Mouse (Mus musculus) heart, postnatal 0 days (tissue): ENCODE measurements around the gene Cnnm4. TPM values are rescaled to one million over a fixed set of nuclear protein-coding genes. Genes with fewer than 3 reads are reported as not detected.

Source experiments
- ATAC-seq: fragments of 200-750 bp; cut with Nextera tagmentation; 2 replicates; pipeline ENCODE4 v1.8.0; 2017; ENCODE audit warnings: low read depth, moderate number of reproducible peaks, moderate library complexity; ENCODE audit not compliant: insufficient read depth
- DNase-seq: peaks from one replicate; pipeline ENCODE4 v3.0.0-alpha.2; 2016; ENCODE audit warnings: low spot score
- H3K27ac ChIP-seq: fragments of 300-500 bp; sonication (generic); 2 replicates; pipeline ENCODE4 v1.5.1; 2014; ENCODE audit warnings: low read depth, mild to moderate bottlenecking
- H3K27me3 ChIP-seq: fragments of 300-500 bp; sonication (generic); 2 replicates; pipeline ENCODE4 v1.6.1; 2014; ENCODE audit warnings: low read length, mixed read lengths; ENCODE audit not compliant: control insufficient read depth, insufficient read depth
- H3K36me3 ChIP-seq: fragments of 300-500 bp; sonication (generic); replicated peaks from 2 replicates; pipeline ENCODE4 v1.6.1; 2014; ENCODE audit warnings: low read length, mixed read lengths; ENCODE audit not compliant: control insufficient read depth, insufficient read depth
- H3K4me1 ChIP-seq: fragments of 300-500 bp; sonication (generic); 2 replicates; pipeline ENCODE4 v1.6.1; 2014; ENCODE audit warnings: antibody characterized with exemption; ENCODE audit not compliant: control insufficient read depth, insufficient read depth
- H3K4me2 ChIP-seq: fragments of 300-500 bp; sonication (generic); 2 replicates; pipeline ENCODE4 v1.6.1; 2014; ENCODE audit warnings: low read depth, mild to moderate bottlenecking, low read length, moderate library complexity
- H3K4me3 ChIP-seq: fragments of 300-500 bp; sonication (generic); 2 replicates; pipeline ENCODE4 v1.5.1; 2014; ENCODE audit warnings: low read depth, low read length
- H3K9ac ChIP-seq: fragments of 300-500 bp; sonication (generic); replicated peaks from 2 replicates; pipeline ENCODE4 v1.6.1; 2014; ENCODE audit warnings: low read depth, low read length, mixed read lengths
- H3K9me3 ChIP-seq: fragments of 300-500 bp; sonication (generic); replicated peaks from 2 replicates; pipeline ENCODE4 v1.6.1; 2016; ENCODE audit warnings: low read length; ENCODE audit not compliant: control insufficient read depth
- CTCF ChIP-seq: IDR thresholded peaks from 2 replicates; pipeline ENCODE4 v1.5.1; 2016; ENCODE audit warnings: antibody characterized with exemption, control low read depth, low read depth
- EP300 ChIP-seq: IDR thresholded peaks from 2 replicates; pipeline ENCODE4 v1.6.1; 2016; ENCODE audit warnings: antibody characterized with exemption, low read depth
- WGBS: fragments of 180-500 bp; shearing (Covaris S2); extraction: QIAGEN DNeasy Blood & Tissue Kit; methylation state at CpG from one replicate; pipeline ENCODE4 v1.1.7; 2014; 5-methylcytosine and 5-hydroxymethylcytosine counted together
- polyA plus RNA-seq: library from polyadenylated mRNA; unstranded; fragments of >200 nt; fragmentation: Nextera tagmentation; extraction: Ambion mirVana; gene quantifications from 2 replicates; pipeline ENCODE4 v1.2.1, GENCODE M21; 2015
- total RNA-seq: library from RNA; depleted of rRNA; stranded (reverse); fragments of >200 nt; gene quantifications from 2 replicates; pipeline ENCODE4 v1.2.3, GENCODE M21; 2014; ENCODE audit warnings: low replicate concordance

The Cnnm4 gene
- total and polyA plus RNA-seq, 2 experiments from 2014 or later: 3.6 to 5.2 TPM

- Histone ChIP-seq H3K27me3 (no peaks in the 10 kb centered on the region), H3K27ac (no peak overlapping the region), H3K4me1 (no peaks in the 10 kb centered on the region), H3K9ac (no peak overlapping the region), H3K9me3 (no peaks in the 10 kb centered on the region), H3K36me3 (no peaks in the 10 kb centered on the region), H3K4me3 (no peak overlapping the region), H3K4me2 (no peak overlapping the region)
- no peak for DNase-seq
- WGBS: 74% methylated on average over 4 of the region's 4 CpGs
- no peak for ATAC-seq
- TF ChIP-seq EP300 (no peak), CTCF (no peak)
Measured at GRCm38 (mm10) chr1:36483825-36484224, 12.4 kb downstream of the Cnnm4 start.

DNA sequence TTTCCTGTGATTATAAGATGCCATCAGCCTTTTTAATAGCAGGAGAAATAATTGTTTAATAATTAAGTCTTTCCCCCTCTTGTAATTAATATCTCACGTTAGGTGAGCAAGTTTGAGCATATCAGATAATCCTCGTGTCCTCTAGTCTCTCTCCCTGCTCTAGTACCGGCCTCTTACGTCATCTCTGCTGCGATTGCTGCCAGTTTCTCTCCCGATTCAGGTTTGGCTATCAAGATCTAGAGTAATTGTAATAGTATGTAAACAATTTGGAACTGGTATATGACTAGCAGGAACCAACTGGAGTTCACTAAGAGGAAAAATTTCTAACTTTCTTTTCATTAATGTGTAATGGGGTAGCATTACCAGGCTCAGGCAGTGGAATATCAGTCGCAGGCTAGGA is 13.7 kb downstream of the Cnnm4 start:
- TF ChIP-seq EP300 (no peak), CTCF (no peak)
- Histone ChIP-seq H3K36me3 (no peaks in the 10 kb centered on the region), H3K4me2 (no peak overlapping the region), H3K9ac (no peak overlapping the region), H3K9me3 (no peaks in the 10 kb centered on the region), H3K4me3 (no peak overlapping the region), H3K27me3 (no peaks in the 10 kb centered on the region), H3K4me1 (no peaks in the 10 kb centered on the region), H3K27ac (no peak overlapping the region)
- WGBS: 49% methylated on average over 7 of the region's 7 CpGs
- DNase-seq: no peak
- no peak for ATAC-seq

GRCm38 (mm10) chr1:36487111-36487510 is 15.7 kb downstream of the Cnnm4 start:
- Histone ChIP-seq H3K36me3 (no peaks in the 10 kb centered on the region), H3K4me3 (no peak overlapping the region), H3K9me3 (no peaks in the 10 kb centered on the region), H3K4me1 (0 out of 2 replicates have a peak, but pooled peaks cover 3% of the 10 kb centered on the region), H3K27me3 (no peaks in the 10 kb centered on the region), H3K4me2 (no peak overlapping the region), H3K27ac (no peak overlapping the region), H3K9ac (no peak overlapping the region)
- ATAC-seq (no peak), DNase-seq (no peak)
- no peak for TF ChIP-seq CTCF
- TF ChIP-seq EP300: no peak
- 88% methylated on average over 9 of the region's 9 CpGs for WGBS

GRCm38 (mm10) chr1:36489661-36490060 is 18.2 kb downstream of the Cnnm4 start:
- Histone ChIP-seq H3K36me3 (no peaks in the 10 kb centered on the region), H3K27me3 (no peaks in the 10 kb centered on the region), H3K4me1 (peaks cover 10% of the 10 kb centered on the region; the same call in 1 of the 2 replicates), H3K9me3 (no peaks in the 10 kb centered on the region), H3K4me2 (no peak overlapping the region), H3K27ac (no peak overlapping the region), H3K4me3 (no peak overlapping the region), H3K9ac (no peak overlapping the region)
- DNase-seq: no peak
- TF ChIP-seq CTCF (no peak), EP300 (no peak)
- 79% methylated on average over 6 of the region's 6 CpGs for WGBS
- no peak for ATAC-seq

DNA sequence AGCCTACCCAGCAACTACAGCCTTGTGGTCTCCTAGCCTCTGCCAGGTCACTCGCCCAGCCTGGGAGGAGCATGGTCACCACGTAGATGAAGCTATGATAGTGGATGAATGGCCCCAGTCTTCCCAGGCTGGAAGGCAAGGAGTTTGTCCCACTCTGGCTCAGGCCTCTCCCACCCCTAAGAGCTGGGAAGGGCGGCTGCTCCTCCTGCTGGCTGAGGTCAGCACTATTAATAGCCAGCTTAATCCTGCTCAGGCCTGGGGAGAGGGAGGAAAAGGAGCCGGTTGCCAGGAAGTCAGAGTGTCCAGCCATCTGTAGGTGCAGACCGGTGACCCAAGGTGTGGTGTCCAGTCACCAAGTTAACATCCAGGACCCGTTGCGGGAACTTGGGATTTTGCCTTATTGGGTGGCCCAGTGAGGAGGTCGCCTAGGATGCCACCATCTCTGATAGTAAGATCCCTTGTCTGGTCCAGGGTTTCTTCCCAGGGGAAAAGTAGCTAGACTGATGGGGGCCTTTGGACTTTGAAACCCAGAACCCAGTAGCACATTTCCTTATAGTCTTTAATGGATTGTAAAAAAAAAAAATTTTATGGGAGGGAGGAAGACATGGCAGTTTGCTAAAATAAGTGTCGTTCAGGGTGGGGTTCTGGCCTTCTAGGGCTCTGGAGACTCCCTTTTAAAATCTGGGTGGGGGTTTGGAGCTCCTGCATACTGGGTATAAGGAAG is 21.2 kb downstream of the Cnnm4 start:
- Histone ChIP-seq H3K36me3 (no peaks in the 10 kb centered on the region), H3K4me2 (no peak overlapping the region), H3K9me3 (no peaks in the 10 kb centered on the region), H3K27ac (0 out of 2 replicates have a peak overlapping the region, but pooled peaks have one; percentile 1), H3K9ac (no peak overlapping the region), H3K27me3 (no peaks in the 10 kb centered on the region), H3K4me3 (no peak overlapping the region), H3K4me1 (peaks cover 10% of the 10 kb centered on the region; the same call in 1 of the 2 replicates)
- peak; percentile 93 for DNase-seq
- TF ChIP-seq CTCF (peak; percentile 72), EP300 (no peak)
- 21% methylated on average over 9 of the region's 9 CpGs for WGBS
- ATAC-seq: peak; percentile 96

DNA sequence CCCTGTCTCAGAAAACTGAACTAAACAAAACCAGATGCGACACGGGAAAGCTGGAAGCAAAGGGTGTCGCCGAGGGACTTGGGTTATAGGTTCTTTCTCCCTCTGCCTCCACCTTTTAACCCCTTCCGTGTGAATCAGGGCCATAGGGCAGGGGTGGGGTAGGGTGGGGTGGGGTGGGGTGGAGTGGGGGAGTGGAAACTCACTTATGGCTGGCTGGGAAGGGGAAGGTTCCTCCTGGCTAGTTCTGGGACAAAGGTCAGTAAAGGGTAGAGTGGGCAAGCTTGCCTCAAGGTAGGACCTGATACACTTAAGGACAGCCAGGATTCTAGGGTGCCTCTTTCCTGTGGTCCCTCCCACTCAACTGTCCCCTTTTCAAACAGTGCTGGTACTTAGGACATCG is 21.9 kb downstream of the Cnnm4 start:
- H3K27me3 ChIP-seq: no peaks in the 10 kb centered on the region
- no peak for ATAC-seq
- no peaks in the 10 kb centered on the region for H3K36me3 ChIP-seq
- H3K4me1 ChIP-seq: peaks cover 10% of the 10 kb centered on the region; the same call in 1 of the 2 replicates
- H3K4me3 ChIP-seq: no peak overlapping the region
- H3K9ac ChIP-seq: no peak overlapping the region
- no peak for DNase-seq
- 81% methylated on average over 6 of the region's 6 CpGs for WGBS
- TF ChIP-seq CTCF (no peak), EP300 (no peak)
- no peak overlapping the region for H3K27ac ChIP-seq
- no peak overlapping the region for H3K4me2 ChIP-seq
- H3K9me3 ChIP-seq: no peaks in the 10 kb centered on the region
